Mouse (Mus musculus): ENCODE results near the gene Sgms1. TPM values are rescaled to one million over a fixed set of nuclear protein-coding genes. Genes with fewer than 3 reads are reported as not detected.
"Not testable (repeated sequence)": the region's sequence is repeated elsewhere in the genome, so short reads cannot be mapped to it uniquely, and the experiment has no call there.

Gene Sgms1
- polyA plus RNA-seq, 1 experiment from 2014 or later = 19.2 TPM

DNA sequence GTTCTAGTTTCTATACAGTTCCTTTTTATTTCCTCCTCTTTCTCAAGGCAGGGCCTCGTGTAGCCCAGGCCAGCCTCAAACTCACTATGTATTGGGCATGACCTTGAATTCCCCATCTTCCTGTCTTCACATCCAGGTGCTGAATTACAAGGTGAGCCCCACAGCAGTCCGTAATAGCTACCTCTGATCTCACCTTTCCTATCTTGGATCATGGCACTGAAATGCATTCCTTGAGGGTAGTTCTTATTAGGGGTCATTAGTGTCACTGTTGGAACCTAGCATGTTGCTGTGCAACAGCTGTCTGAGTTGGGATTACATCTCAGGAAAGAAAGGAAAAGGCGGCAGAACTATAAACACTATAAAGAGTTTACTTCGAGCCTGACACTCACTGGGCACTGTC lies 25.9 kb downstream of the Sgms1 start:
- WGBS = 95% methylated on average over 4 of the region's 4 CpGs

DNA sequence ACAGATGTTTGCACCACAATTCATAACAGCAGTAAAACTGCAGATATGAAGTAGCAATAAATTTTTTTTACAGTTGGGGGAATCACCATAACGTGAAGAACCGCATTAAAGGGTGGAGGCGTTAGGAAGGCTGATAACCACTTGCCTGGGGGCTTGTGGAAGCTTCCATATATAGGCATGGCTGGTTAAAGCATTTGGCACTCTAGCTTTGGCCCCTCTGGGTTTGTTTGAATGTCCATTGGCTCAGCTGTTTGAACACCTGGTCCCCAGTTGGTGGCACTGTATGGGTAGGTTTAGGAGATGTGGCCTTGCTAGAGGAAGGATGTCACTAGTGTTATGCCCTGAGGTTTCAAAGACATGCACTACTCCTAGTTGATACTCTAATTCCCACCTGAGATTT lies 27.0 kb downstream of the Sgms1 start:
- Histone ChIP-seq H3K9me3 (ENCODE audit: control insufficient read depth, low read length) (no peaks in the 10 kb centered on the region), H3K4me1 (replicated peaks; ENCODE audit: control insufficient read depth, insufficient read depth, low read length) (no peaks in the 10 kb centered on the region), H3K9ac (no peak overlapping the region), H3K4me3 (replicated peaks; ENCODE audit: low read length) (no peak overlapping the region), H3K4me2 (replicated peaks) (no peak overlapping the region), H3K36me3 (replicated peaks; ENCODE audit: control insufficient read depth, insufficient read depth) (no peaks in the 10 kb centered on the region), H3K27me3 (ENCODE audit: control insufficient read depth, insufficient read depth, low read length) (no peaks in the 10 kb centered on the region), H3K27ac (no peak overlapping the region)
- 69% methylated on average over 3 of the region's 3 CpGs for WGBS
- DNase-seq (ENCODE audit: low spot score) (no peak), ATAC-seq (ENCODE audit: low FRiP score) (no peak)

More for the DNA sequence above, 25.9 kb downstream of the Sgms1 start:
- Histone ChIP-seq H3K9ac (no peak overlapping the region), H3K4me1 (replicated peaks; ENCODE audit: control insufficient read depth, insufficient read depth, low read length) (no peaks in the 10 kb centered on the region), H3K27me3 (ENCODE audit: control insufficient read depth, insufficient read depth, low read length) (no peaks in the 10 kb centered on the region), H3K27ac (no peak overlapping the region), H3K4me2 (replicated peaks) (no peak overlapping the region), H3K36me3 (replicated peaks; ENCODE audit: control insufficient read depth, insufficient read depth) (no peaks in the 10 kb centered on the region), H3K4me3 (replicated peaks; ENCODE audit: low read length) (no peak overlapping the region), H3K9me3 (ENCODE audit: control insufficient read depth, low read length) (no peaks in the 10 kb centered on the region)
- DNase-seq (ENCODE audit: low spot score) (no peak), ATAC-seq (ENCODE audit: low FRiP score) (no peak)

DNA sequence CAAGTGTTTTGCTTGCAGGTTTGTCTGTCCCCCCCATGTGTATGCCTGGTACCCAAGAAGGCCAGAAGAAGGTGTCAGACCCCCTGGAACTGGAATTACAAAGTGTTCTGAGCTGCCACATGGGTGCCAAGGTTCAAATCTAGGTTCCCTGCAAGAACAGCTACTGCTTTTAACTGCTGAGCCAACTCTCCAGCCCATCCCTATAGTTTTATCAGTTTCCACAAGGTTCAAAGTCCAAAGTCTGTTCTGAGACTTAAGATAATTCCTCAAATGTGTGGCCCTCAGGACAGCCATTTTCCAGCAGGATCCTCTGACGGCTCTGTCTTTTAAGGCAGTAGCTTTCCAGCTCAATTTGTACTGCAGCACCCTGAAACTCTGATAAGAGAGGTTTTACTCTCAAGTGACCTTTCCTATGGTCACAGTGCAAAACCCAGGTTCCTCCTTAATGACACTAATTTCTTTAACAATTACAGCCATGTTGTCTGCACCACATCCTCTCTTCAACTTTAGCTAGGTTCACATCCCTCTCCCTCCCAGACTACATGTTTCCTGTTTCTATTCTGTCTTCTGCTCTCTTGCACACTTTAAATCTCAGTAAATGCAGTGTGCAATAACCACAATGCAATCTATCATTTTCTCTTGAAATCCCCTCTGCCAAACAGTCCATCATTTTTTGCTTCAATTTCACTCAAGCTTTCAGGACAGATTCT lies 28.4 kb downstream of the Sgms1 start:
- H3K4me3 ChIP-seq (replicated peaks; ENCODE audit: low read length) = no peak overlapping the region
- no peak overlapping the region for H3K27ac ChIP-seq
- H3K36me3 ChIP-seq (replicated peaks; ENCODE audit: control insufficient read depth, insufficient read depth) = no peaks in the 10 kb centered on the region
- no peaks in the 10 kb centered on the region for H3K4me1 ChIP-seq (replicated peaks; ENCODE audit: control insufficient read depth, insufficient read depth, low read length)
- DNase-seq (ENCODE audit: low spot score) = no peak
- H3K4me2 ChIP-seq (replicated peaks) = no peak overlapping the region
- no peaks in the 10 kb centered on the region for H3K27me3 ChIP-seq (ENCODE audit: control insufficient read depth, insufficient read depth, low read length)
- 91% methylated on average over 1 of the region's 1 CpGs for whole genome bisulfite sequencing
- H3K9ac ChIP-seq = no peak overlapping the region
- no peak for ATAC-seq (ENCODE audit: low FRiP score)
- H3K9me3 ChIP-seq (ENCODE audit: control insufficient read depth, low read length) = no peaks in the 10 kb centered on the region

DNA sequence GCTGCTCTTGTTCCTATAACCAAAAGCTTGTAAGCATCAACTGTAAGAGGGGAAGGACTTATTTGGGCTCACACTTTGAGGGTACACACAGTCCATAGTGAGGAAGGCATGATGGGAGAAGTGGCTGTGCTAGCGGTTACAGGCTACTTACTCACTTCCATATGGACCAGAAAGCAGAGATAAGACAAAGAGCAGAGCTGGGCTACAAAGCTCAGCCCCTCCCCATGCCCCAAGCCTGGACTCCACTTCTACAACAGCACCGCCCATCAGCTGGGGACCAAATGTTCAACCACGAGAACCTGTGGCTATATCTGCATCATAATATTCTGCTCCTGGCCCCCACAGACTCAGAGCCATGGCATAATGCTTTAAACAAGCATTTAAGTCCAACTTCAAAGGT lies 29.0 kb downstream of the Sgms1 start:
- DNase-seq (ENCODE audit: low spot score) = no peak
- Histone ChIP-seq H3K4me2 (replicated peaks) (no peak overlapping the region), H3K27me3 (ENCODE audit: control insufficient read depth, insufficient read depth, low read length) (no peaks in the 10 kb centered on the region), H3K36me3 (replicated peaks; ENCODE audit: control insufficient read depth, insufficient read depth) (no peaks in the 10 kb centered on the region), H3K4me3 (replicated peaks; ENCODE audit: low read length) (no peak overlapping the region), H3K27ac (no peak overlapping the region), H3K9me3 (ENCODE audit: control insufficient read depth, low read length) (no peaks in the 10 kb centered on the region), H3K4me1 (replicated peaks; ENCODE audit: control insufficient read depth, insufficient read depth, low read length) (no peaks in the 10 kb centered on the region), H3K9ac (no peak overlapping the region)
- no peak for ATAC-seq (ENCODE audit: low FRiP score)
- WGBS = 82% methylated on average over 3 of the region's 3 CpGs

DNA sequence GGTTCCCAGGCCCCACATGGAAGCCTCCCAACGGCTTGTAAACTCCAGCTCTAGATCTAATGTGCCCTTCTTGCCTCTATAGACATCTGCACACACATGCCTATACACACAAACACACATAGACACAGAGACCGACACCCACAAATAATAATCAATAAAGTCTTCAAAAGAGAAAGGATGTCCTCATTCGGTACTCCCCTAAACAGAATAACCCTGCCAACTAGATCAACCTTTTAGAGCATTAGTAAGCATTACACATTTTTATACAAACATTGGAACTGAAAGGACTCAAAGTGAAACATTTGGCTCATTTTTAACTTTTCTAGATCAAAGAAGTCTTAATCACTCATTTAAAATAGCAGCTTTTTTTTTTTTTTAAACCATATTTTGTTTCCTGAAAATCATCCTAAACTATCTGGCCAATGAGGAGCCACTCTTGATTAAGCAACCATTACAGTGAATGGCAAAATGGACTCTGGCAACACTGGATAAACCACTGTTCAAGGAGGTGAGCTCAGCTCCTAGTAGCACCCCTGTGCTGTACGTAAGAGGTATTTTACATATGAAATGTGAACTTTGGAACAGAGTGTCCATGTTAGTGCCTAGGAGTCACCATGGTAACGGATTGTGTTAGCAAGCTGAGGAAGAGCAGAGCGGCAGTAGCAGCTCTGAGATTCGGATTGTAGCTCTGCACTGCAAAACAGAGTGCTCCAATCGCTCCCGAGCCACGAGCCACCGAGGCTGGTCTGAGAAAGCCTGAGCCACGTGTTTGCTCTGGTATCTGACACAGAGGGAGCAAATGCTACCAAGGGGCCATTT lies 30.6 kb downstream of the Sgms1 start:
- DNase-seq (ENCODE audit: low spot score) (no peak), ATAC-seq (ENCODE audit: low FRiP score) (peak; percentile 66)
- H3K27me3 ChIP-seq (ENCODE audit: control insufficient read depth, insufficient read depth, low read length) = no peaks in the 10 kb centered on the region
- no peaks in the 10 kb centered on the region for H3K36me3 ChIP-seq (replicated peaks; ENCODE audit: control insufficient read depth, insufficient read depth)
- no peak overlapping the region for H3K9ac ChIP-seq
- WGBS = 48% methylated on average over 12 of the region's 12 CpGs
- no peak overlapping the region for H3K27ac ChIP-seq
- no peaks in the 10 kb centered on the region for H3K4me1 ChIP-seq (replicated peaks; ENCODE audit: control insufficient read depth, insufficient read depth, low read length)
- no peak overlapping the region for H3K4me3 ChIP-seq (replicated peaks; ENCODE audit: low read length)
- H3K9me3 ChIP-seq (ENCODE audit: control insufficient read depth, low read length) = no peaks in the 10 kb centered on the region
- no peak overlapping the region for H3K4me2 ChIP-seq (replicated peaks)

DNA sequence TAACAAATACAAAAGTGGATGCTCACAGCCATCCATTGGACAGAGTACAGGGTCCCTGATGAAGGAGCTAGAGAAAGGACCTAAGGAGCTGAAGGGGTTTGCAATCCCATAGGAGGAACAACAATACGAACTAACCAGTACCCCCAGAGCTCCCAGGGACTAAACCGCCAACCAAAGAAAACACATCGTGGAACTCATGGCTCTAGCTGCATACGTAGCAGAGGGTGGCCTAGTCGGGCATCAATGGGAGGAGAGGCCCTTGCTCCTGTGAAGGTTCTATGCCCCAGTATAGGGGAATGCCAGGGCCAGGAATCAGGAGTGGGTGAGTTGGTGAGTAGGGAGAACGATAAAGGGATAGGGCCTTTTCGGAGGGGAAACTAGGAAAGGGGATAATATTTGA lies 31.5 kb downstream of the Sgms1 start:
- H3K27me3 ChIP-seq (ENCODE audit: control insufficient read depth, insufficient read depth, low read length); H3K9me3 ChIP-seq (ENCODE audit: control insufficient read depth, low read length); H3K27ac ChIP-seq; ATAC-seq (ENCODE audit: low FRiP score); DNase-seq (ENCODE audit: low spot score); H3K4me2 ChIP-seq (replicated peaks); H3K4me3 ChIP-seq (replicated peaks; ENCODE audit: low read length); H3K4me1 ChIP-seq (replicated peaks; ENCODE audit: control insufficient read depth, insufficient read depth, low read length); H3K9ac ChIP-seq; H3K36me3 ChIP-seq (replicated peaks; ENCODE audit: control insufficient read depth, insufficient read depth): not testable (repeated sequence)
- 95% methylated on average over 7 of the region's 7 CpGs for WGBS

DNA sequence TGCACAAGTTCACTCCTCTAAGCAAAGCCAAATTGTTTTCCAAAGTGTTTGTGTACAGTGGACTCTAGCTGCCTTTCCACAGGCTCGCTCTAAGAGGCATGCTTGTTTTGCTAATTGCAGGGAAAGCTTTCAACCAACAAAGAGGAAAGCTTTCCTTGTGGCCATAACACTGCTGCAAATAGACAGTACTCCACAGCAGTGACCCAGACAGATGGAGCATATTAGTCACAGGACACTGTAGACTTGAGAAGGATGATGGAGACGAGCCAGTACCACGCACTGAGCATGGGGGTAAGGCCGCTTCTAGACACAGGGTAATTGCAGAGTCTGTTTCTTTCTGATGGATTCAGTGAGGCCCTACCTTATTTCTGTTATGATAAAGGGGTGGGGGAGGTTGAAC lies 33.3 kb downstream of the Sgms1 start:
- H3K36me3 ChIP-seq (replicated peaks; ENCODE audit: control insufficient read depth, insufficient read depth) = no peaks in the 10 kb centered on the region
- H3K4me3 ChIP-seq (replicated peaks; ENCODE audit: low read length) = no peak overlapping the region
- H3K27me3 ChIP-seq (ENCODE audit: control insufficient read depth, insufficient read depth, low read length) = no peaks in the 10 kb centered on the region
- WGBS = 54% methylated on average over 4 of the region's 4 CpGs
- no peak for DNase-seq (ENCODE audit: low spot score)
- H3K4me1 ChIP-seq (replicated peaks; ENCODE audit: control insufficient read depth, insufficient read depth, low read length) = no peaks in the 10 kb centered on the region
- peak; percentile 74; the same call in 1 of the 2 replicates for ATAC-seq (ENCODE audit: low FRiP score)
- H3K9ac ChIP-seq = no peak overlapping the region
- no peak overlapping the region for H3K27ac ChIP-seq
- no peak overlapping the region for H3K4me2 ChIP-seq (replicated peaks)
- H3K9me3 ChIP-seq (ENCODE audit: control insufficient read depth, low read length) = no peaks in the 10 kb centered on the region

DNA sequence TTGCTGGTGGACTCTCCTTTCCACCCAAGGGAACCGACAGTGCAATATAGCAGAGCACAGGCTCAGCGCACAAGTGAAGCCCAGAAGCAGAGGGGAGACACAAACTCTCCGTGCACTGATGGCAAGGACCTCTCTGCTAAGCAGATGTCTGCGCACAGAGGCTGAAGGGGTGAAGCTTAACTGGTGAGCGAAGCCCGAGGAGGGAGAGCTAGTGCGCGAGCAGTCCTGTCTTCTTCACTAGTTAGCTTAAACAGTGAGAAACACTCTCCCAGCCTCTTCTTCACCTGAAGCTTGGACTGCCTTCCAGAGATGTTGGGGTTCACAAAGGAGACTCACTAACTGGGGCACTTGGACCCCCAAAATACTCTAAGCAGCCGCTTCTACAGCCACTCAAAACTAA lies 36.1 kb downstream of the Sgms1 start:
- H3K9me3 ChIP-seq (ENCODE audit: control insufficient read depth, low read length) = no peaks in the 10 kb centered on the region
- H3K4me2 ChIP-seq (replicated peaks) = no peak overlapping the region
- ATAC-seq (ENCODE audit: low FRiP score) (no peak), DNase-seq (ENCODE audit: low spot score) (no peak)
- H3K9ac ChIP-seq = no peak overlapping the region
- WGBS = 96% methylated on average over 9 of the region's 9 CpGs
- H3K27ac ChIP-seq = no peak overlapping the region
- H3K27me3 ChIP-seq (ENCODE audit: control insufficient read depth, insufficient read depth, low read length) = no peaks in the 10 kb centered on the region
- H3K4me1 ChIP-seq (replicated peaks; ENCODE audit: control insufficient read depth, insufficient read depth, low read length) = no peaks in the 10 kb centered on the region
- no peaks in the 10 kb centered on the region for H3K36me3 ChIP-seq (replicated peaks; ENCODE audit: control insufficient read depth, insufficient read depth)
- no peak overlapping the region for H3K4me3 ChIP-seq (replicated peaks; ENCODE audit: low read length)

DNA sequence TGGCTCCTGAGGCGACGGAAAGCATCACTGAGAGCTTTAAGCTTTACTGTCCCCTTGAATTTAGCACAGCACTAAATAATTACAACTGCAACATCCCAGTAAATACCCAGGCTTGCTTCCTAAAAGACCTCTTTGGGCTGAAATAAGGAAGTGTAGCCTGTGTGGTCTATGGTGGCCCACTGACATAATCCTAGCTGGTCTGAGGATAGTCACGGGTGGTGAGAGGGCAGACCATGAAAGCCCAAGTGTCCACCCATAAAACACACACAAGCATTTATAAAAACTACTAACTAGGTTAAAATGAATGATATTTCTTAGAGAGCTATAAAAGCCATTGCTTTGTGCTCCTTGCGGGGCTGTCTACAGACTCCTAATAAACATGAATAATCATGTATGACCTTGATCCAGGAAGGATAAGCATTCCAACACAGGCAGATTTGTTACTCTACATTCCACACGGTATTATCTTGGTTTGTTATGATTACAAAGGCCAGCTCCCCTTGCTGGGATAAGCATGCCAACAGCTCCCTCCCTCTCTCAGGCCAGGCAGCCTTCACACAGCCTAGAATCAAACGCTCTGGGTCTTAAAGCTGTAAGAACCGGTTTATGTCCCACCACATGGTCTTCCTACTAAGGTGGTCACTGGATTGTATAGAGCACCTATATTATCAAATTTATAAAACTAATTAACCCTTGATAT lies 40.4 kb downstream of the Sgms1 start:
- Histone ChIP-seq H3K9me3 (ENCODE audit: control insufficient read depth, low read length) (no peaks in the 10 kb centered on the region), H3K27ac (no peak overlapping the region), H3K4me3 (replicated peaks; ENCODE audit: low read length) (no peak overlapping the region), H3K9ac (no peak overlapping the region), H3K4me2 (replicated peaks) (no peak overlapping the region), H3K4me1 (replicated peaks; ENCODE audit: control insufficient read depth, insufficient read depth, low read length) (peaks cover 16% of the 10 kb centered on the region), H3K36me3 (replicated peaks; ENCODE audit: control insufficient read depth, insufficient read depth) (no peaks in the 10 kb centered on the region), H3K27me3 (ENCODE audit: control insufficient read depth, insufficient read depth, low read length) (no peaks in the 10 kb centered on the region)
- WGBS = 61% methylated on average over 7 of the region's 7 CpGs
- ATAC-seq (ENCODE audit: low FRiP score) (no peak), DNase-seq (ENCODE audit: low spot score) (no peak)
